Comparison of ENCODE assay signal across 8 mouse cellular contexts in genomic region chr10:75872915-75873542, GRCm38 (mm10). TPM values are rescaled to one million over a fixed set of nuclear protein-coding genes. Genes with fewer than 3 reads are reported as not detected.
DNase-seq lines count a peak whose midpoint lies in the region; ATAC-seq lines count a peak whose summit lies in the region.

No protein-coding gene starts in this region.

- peak overlapping the region; percentile 32 for H3K4me3 ChIP-seq in intestine, embryonic 15.5 days (replicated peaks)

- peak; percentile 97 for ATAC-seq in intestine, embryonic 15.5 days
- ATAC-seq in megakaryocyte, adult 5-6 weeks (ENCODE audit: poor library complexity, severe bottlenecking), result peak; percentile 35; the same call in 1 of the 2 replicates

- peak overlapping the region; percentile 15; the same call in 1 of the 2 replicates for H3K9ac ChIP-seq in intestine, embryonic 15.5 days

- H3K36me3 ChIP-seq in intestine, embryonic 15.5 days, result no peaks in the 10 kb centered on the region

- 3% methylated on average over 11 of the region's 11 CpGs for WGBS in intestine, embryonic 15.5 days

- intact Hi-C loops in left cerebral cortex, postnatal 10 days (cut with DNase I), result no loop called here

- H3K27ac ChIP-seq in intestine, embryonic 15.5 days, result no peak overlapping the region

- H3K4me1 ChIP-seq in intestine, embryonic 15.5 days (replicated peaks), result peaks cover 5% of the 10 kb centered on the region; the same call in 1 of the 2 replicates

- no peaks in the 10 kb centered on the region for H3K9me3 ChIP-seq in intestine, embryonic 15.5 days

- peak; percentile 39 to 58 for DNase-seq in urinary bladder, adult 18-20 months (ENCODE audit: low spot score in 2 of 2)
- DNase-seq in urinary bladder, adult 2 months (ENCODE audit: low spot score), result no peak
- peak; percentile 77 for DNase-seq in embryo, embryonic 11.5 days (ENCODE audit: low read depth, low spot score)
- peak; percentile 48 to 63 for DNase-seq in gastrocnemius, postnatal 4 days (ENCODE audit: low spot score in 2 of 2)
- DNase-seq in left cerebral cortex, postnatal 10 days (ENCODE audit: extremely low spot score in 1 of 2, low spot score in 2 of 2), result peak; percentile 86 to 88
- DNase-seq in right cerebral cortex, postnatal 14 days, result peak; percentile 68

- H3K27me3 ChIP-seq in intestine, embryonic 15.5 days (replicated peaks), result no peaks in the 10 kb centered on the region

- H3K4me2 ChIP-seq in intestine, embryonic 15.5 days (replicated peaks), result peak overlapping the region; percentile 70

RNA-seq across cellular contexts. Expression of gene Mif, which starts 13.0 kb away (rescaled TPM):
- polyA plus RNA-seq in urinary bladder, adult 2 months (2012; rRNA removed), result 542 and 602 TPM in 2 replicates
- 100 to 1,000 TPM; 164 TPM for total RNA-seq in gastrocnemius, postnatal 4 days (2021)
- 2,230 and 2,305 TPM in 2 replicates for polyA plus RNA-seq in intestine, embryonic 15.5 days (2015; fragmentation: Nextera tagmentation; extraction: Ambion mirVana)
- total RNA-seq in left cerebral cortex, postnatal 10 days (2021), result 100 to 1,000 TPM; 771 to 828 TPM
- 68.9 and 73.4 TPM in 2 replicates for total RNA-seq in megakaryocyte, adult 5-6 weeks (2015)
- 87.4 and 123 TPM in 2 replicates for total RNA-seq in megakaryocyte, adult 5-6 weeks (2017)

RNA-seq across cellular contexts. Expression of gene Derl3, which starts 20.2 kb away (rescaled TPM):
- polyA plus RNA-seq in urinary bladder, adult 2 months (2012; rRNA removed), result 1.0 and 1.2 TPM in 2 replicates
- 1 to 10 TPM in 1 of 2 experiments, under 1 TPM in 1; 0.96 to 1.0 TPM for total RNA-seq in gastrocnemius, postnatal 4 days (2021)
- 4.4 and 8.5 TPM in 2 replicates for polyA plus RNA-seq in intestine, embryonic 15.5 days (2015; fragmentation: Nextera tagmentation; extraction: Ambion mirVana)
- total RNA-seq in left cerebral cortex, postnatal 10 days (2021), result 1 to 10 TPM; 1.5 to 3.0 TPM
- 0.41 and 0.89 TPM in 2 replicates for total RNA-seq in megakaryocyte, adult 5-6 weeks (2015)
- not detected in 2 replicates for total RNA-seq in megakaryocyte, adult 5-6 weeks (2017)

RNA-seq across cellular contexts. Expression of gene Gstt2, which starts 35.8 kb away (rescaled TPM):
- polyA plus RNA-seq in urinary bladder, adult 2 months (2012; rRNA removed), result 107 and 144 TPM in 2 replicates
- 1 to 10 TPM; 7.6 to 9.2 TPM for total RNA-seq in gastrocnemius, postnatal 4 days (2021)
- 57.5 and 63.1 TPM in 2 replicates for polyA plus RNA-seq in intestine, embryonic 15.5 days (2015; fragmentation: Nextera tagmentation; extraction: Ambion mirVana)
- 1 to 10 TPM; 3.5 to 4.6 TPM for total RNA-seq in left cerebral cortex, postnatal 10 days (2021)
- total RNA-seq in megakaryocyte, adult 5-6 weeks (2015), result 4.7 and 5.9 TPM in 2 replicates
- total RNA-seq in megakaryocyte, adult 5-6 weeks (2017), result 1.8 and 4.7 TPM in 2 replicates

RNA-seq across cellular contexts. Expression of gene Smarcb1, which starts 48.4 kb away (rescaled TPM):
- 41.7 and 46.8 TPM in 2 replicates for polyA plus RNA-seq in urinary bladder, adult 2 months (2012; rRNA removed)
- 10 to 100 TPM; 55.0 to 60.2 TPM for total RNA-seq in gastrocnemius, postnatal 4 days (2021)
- 170 and 171 TPM in 2 replicates for polyA plus RNA-seq in intestine, embryonic 15.5 days (2015; fragmentation: Nextera tagmentation; extraction: Ambion mirVana)
- total RNA-seq in left cerebral cortex, postnatal 10 days (2021), result 10 to 100 TPM; 92.6 to 100.0 TPM
- total RNA-seq in megakaryocyte, adult 5-6 weeks (2015), result 44.0 and 46.2 TPM in 2 replicates
- total RNA-seq in megakaryocyte, adult 5-6 weeks (2017), result 40.6 and 48.4 TPM in 2 replicates

RNA-seq across cellular contexts. Expression of gene Gstt4, which starts 50.7 kb away (rescaled TPM):
- polyA plus RNA-seq in urinary bladder, adult 2 months (2012; rRNA removed), result 0.11 TPM in 1 of 2 replicates, not detected in the other
- not detected for total RNA-seq in gastrocnemius, postnatal 4 days (2021)
- polyA plus RNA-seq in intestine, embryonic 15.5 days (2015; fragmentation: Nextera tagmentation; extraction: Ambion mirVana), result not detected in 2 replicates
- not detected for total RNA-seq in left cerebral cortex, postnatal 10 days (2021)
- not detected in 2 replicates for total RNA-seq in megakaryocyte, adult 5-6 weeks (2015)
- not detected in 2 replicates for total RNA-seq in megakaryocyte, adult 5-6 weeks (2017)

Comparison
In these comparisons a context has a peak if more than half of its experiments do, and no peak if none do; other contexts are left out.
1. RNA of gene Mif, which starts 13.0 kb away (total RNA-seq): 771 to 828 TPM in left cerebral cortex, postnatal 10 days; 164 TPM in gastrocnemius, postnatal 4 days and 68.9 to 123 TPM in megakaryocyte, adult 5-6 weeks; every median in the first group is over 4 times any median in the second.